Mouse (Mus musculus) hindbrain, embryonic 12.5 days (tissue): ENCODE measurements around the gene Olfr214. TPM values are rescaled to one million over a fixed set of nuclear protein-coding genes. Genes with fewer than 3 reads are reported as not detected.
"Not testable (repeated sequence)": the region's sequence is repeated elsewhere in the genome, so short reads cannot be mapped to it uniquely, and the experiment has no call there.

Experiments used
- ATAC-seq: fragments of 200-750 bp; cut with Nextera tagmentation; 2 replicates; pipeline ENCODE4 v1.8.0; 2017; ENCODE audit warnings: moderate TSS enrichment; ENCODE audit not compliant: low FRiP score
- H3K27ac ChIP-seq: fragments of 300-500 bp; sonication (generic); 2 replicates; pipeline ENCODE4 v1.5.1; 2016; ENCODE audit warnings: mild to moderate bottlenecking
- H3K27me3 ChIP-seq: fragments of 300-500 bp; sonication (generic); 2 replicates; pipeline ENCODE4 v1.6.1; 2016; ENCODE audit warnings: mild to moderate bottlenecking
- H3K36me3 ChIP-seq: fragments of 300-500 bp; sonication (generic); 2 replicates; pipeline ENCODE4 v1.6.1; 2016; ENCODE audit warnings: mild to moderate bottlenecking
- H3K4me1 ChIP-seq: fragments of 300-500 bp; sonication (generic); 2 replicates; pipeline ENCODE4 v1.6.1; 2016
- H3K4me2 ChIP-seq: fragments of 300-500 bp; sonication (generic); replicated peaks from 2 replicates; pipeline ENCODE4 v1.6.1; 2016; ENCODE audit warnings: mild to moderate bottlenecking
- H3K4me3 ChIP-seq: fragments of 300-500 bp; sonication (generic); 2 replicates; pipeline ENCODE4 v1.5.1; 2016; ENCODE audit warnings: mild to moderate bottlenecking
- H3K9ac ChIP-seq: fragments of 300-500 bp; sonication (generic); 2 replicates; pipeline ENCODE4 v1.6.1; 2016; ENCODE audit warnings: mild to moderate bottlenecking, moderate library complexity
- H3K9me3 ChIP-seq: fragments of 300-500 bp; sonication (generic); replicated peaks from 2 replicates; pipeline ENCODE4 v1.6.1; 2016; ENCODE audit warnings: mild to moderate bottlenecking
- WGBS: fragments of 180-500 bp; shearing (Covaris S2); methylation state at CpG from one replicate; pipeline ENCODE4 v1.1.7; 2016; 5-methylcytosine and 5-hydroxymethylcytosine counted together
- polyA plus RNA-seq: library from polyadenylated mRNA; unstranded; fragments of >200 nt; fragmentation: Nextera tagmentation; extraction: Ambion mirVana; gene quantifications from 2 replicates; pipeline ENCODE4 v1.2.1, GENCODE M21; 2016

Gene Olfr214
- not detected in 2 replicates for polyA plus RNA-seq

- H3K4me3 ChIP-seq: no peak within 1 kb of the TSS
- no peaks in the 10 kb centered on the region for H3K27me3 ChIP-seq
- H3K9me3 ChIP-seq: no peaks in the 10 kb centered on the region
- no peak within 1 kb of the TSS for H3K27ac ChIP-seq
- ATAC-seq: no peak
- H3K4me2 ChIP-seq: no peak within 1 kb of the TSS
- no peak within 1 kb of the TSS for H3K9ac ChIP-seq
- WGBS: 85% methylated on average over 1 of the region's 1 CpGs
- H3K36me3 ChIP-seq: no peaks in the 10 kb centered on the region
- H3K4me1 ChIP-seq: no peaks in the 10 kb centered on the region
Observed at GRCm38 (mm10) chr6:116553935-116554334, at the start of gene Olfr214. Olfr214 (plus strand) TSS chr6:116554235.

- H3K27ac ChIP-seq, ATAC-seq, H3K4me3 ChIP-seq, H3K9ac ChIP-seq, H3K36me3 ChIP-seq, H3K27me3 ChIP-seq, H3K4me2 ChIP-seq, H3K4me1 ChIP-seq: not testable (repeated sequence)
- 91% methylated on average over 20 of the region's 20 CpGs for WGBS
- peaks cover 23% of the 10 kb centered on the region for H3K9me3 ChIP-seq
Observed at GRCm38 (mm10) chr6:116506302-116507003, 47.6 kb upstream of the Olfr214 start, which contains the start of gene Olfr212. Olfr212 (plus strand) TSS chr6:116506516.

GRCm38 (mm10) chr6:116514832-116515231, 39.2 kb upstream of the Olfr214 start:
- Histone ChIP-seq H3K27ac (no peak overlapping the region), H3K4me2 (no peak overlapping the region), H3K9ac (no peak overlapping the region), H3K36me3 (no peaks in the 10 kb centered on the region), H3K4me1 (no peaks in the 10 kb centered on the region), H3K4me3 (no peak overlapping the region), H3K27me3 (no peaks in the 10 kb centered on the region), H3K9me3 (no peaks in the 10 kb centered on the region)
- no peak for ATAC-seq

GRCm38 (mm10) chr6:116538156-116538555, 15.9 kb upstream of the Olfr214 start, which contains the start of gene Olfr213:
Olfr213 (plus strand) TSS chr6:116538456.
- Histone ChIP-seq H3K4me1 (no peaks in the 10 kb centered on the region), H3K9me3 (no peaks in the 10 kb centered on the region), H3K9ac (no peak within 1 kb of the TSS), H3K4me3 (no peak within 1 kb of the TSS), H3K36me3 (no peaks in the 10 kb centered on the region), H3K4me2 (no peak within 1 kb of the TSS), H3K27ac (no peak within 1 kb of the TSS), H3K27me3 (no peaks in the 10 kb centered on the region)
- WGBS: 85% methylated on average over 1 of the region's 1 CpGs
- no peak for ATAC-seq

GRCm38 (mm10) chr6:116542500-116542899, 11.5 kb upstream of the Olfr214 start:
- Histone ChIP-seq H3K4me1 (no peaks in the 10 kb centered on the region), H3K4me3 (no peak overlapping the region), H3K27me3 (no peaks in the 10 kb centered on the region), H3K9ac (no peak overlapping the region), H3K9me3 (no peaks in the 10 kb centered on the region), H3K4me2 (no peak overlapping the region), H3K36me3 (no peaks in the 10 kb centered on the region), H3K27ac (no peak overlapping the region)
- 93% methylated on average over 2 of the region's 2 CpGs for WGBS
- no peak for ATAC-seq

- not testable (repeated sequence) for H3K9me3 ChIP-seq, H3K27me3 ChIP-seq, ATAC-seq, H3K4me1 ChIP-seq, H3K4me2 ChIP-seq, H3K9ac ChIP-seq, H3K27ac ChIP-seq, H3K36me3 ChIP-seq, H3K4me3 ChIP-seq
- WGBS: 94% methylated on average over 11 of the region's 11 CpGs
Observed at GRCm38 (mm10) chr6:116550841-116551240, 3.2 kb upstream of the Olfr214 start, which contains the start of gene Gm5580. Gm5580 (plus strand) TSS chr6:116551141.

GRCm38 (mm10) chr6:116554952-116555351, 917 bp downstream of the Olfr214 start:
- Histone ChIP-seq H3K4me3 (no peak overlapping the region), H3K27ac (no peak overlapping the region), H3K4me2 (no peak overlapping the region), H3K27me3 (no peaks in the 10 kb centered on the region), H3K9ac (no peak overlapping the region), H3K4me1 (no peaks in the 10 kb centered on the region), H3K36me3 (no peaks in the 10 kb centered on the region), H3K9me3 (no peaks in the 10 kb centered on the region)
- 79% methylated on average over 3 of the region's 3 CpGs for WGBS
- no peak for ATAC-seq

- no peak for ATAC-seq
- Histone ChIP-seq H3K4me1 (no peaks in the 10 kb centered on the region), H3K9ac (no peak overlapping the region), H3K27ac (no peak overlapping the region), H3K27me3 (no peaks in the 10 kb centered on the region), H3K36me3 (no peaks in the 10 kb centered on the region), H3K4me2 (no peak overlapping the region), H3K4me3 (no peak overlapping the region), H3K9me3 (no peaks in the 10 kb centered on the region)
- 20% methylated on average over 3 of the region's 3 CpGs for WGBS
Observed at GRCm38 (mm10) chr6:116569834-116570233, 15.8 kb downstream of the Olfr214 start.

GRCm38 (mm10) chr6:116584095-116584494, 30.1 kb downstream of the Olfr214 start, which contains the start of gene Olfr215:
Olfr215 (minus strand) TSS chr6:116584195.
- WGBS: 75% methylated on average over 4 of the region's 4 CpGs
- H3K36me3 ChIP-seq: no peaks in the 10 kb centered on the region
- H3K4me1 ChIP-seq: no peaks in the 10 kb centered on the region
- no peak within 1 kb of the TSS for H3K4me2 ChIP-seq
- H3K9me3 ChIP-seq: no peaks in the 10 kb centered on the region
- no peak for ATAC-seq
- H3K9ac ChIP-seq: no peak within 1 kb of the TSS
- no peaks in the 10 kb centered on the region for H3K27me3 ChIP-seq
- H3K27ac ChIP-seq: no peak within 1 kb of the TSS
- no peak within 1 kb of the TSS for H3K4me3 ChIP-seq

- not testable (repeated sequence) for H3K27me3 ChIP-seq, ATAC-seq, H3K27ac ChIP-seq, H3K4me1 ChIP-seq, H3K9ac ChIP-seq, H3K36me3 ChIP-seq, H3K9me3 ChIP-seq, H3K4me2 ChIP-seq, H3K4me3 ChIP-seq
Observed at GRCm38 (mm10) chr6:116600969-116601368, 46.9 kb downstream of the Olfr214 start.

- WGBS: 36% methylated on average over 4 of the region's 4 CpGs
- Histone ChIP-seq H3K4me3 (no peak overlapping the region), H3K36me3 (no peaks in the 10 kb centered on the region), H3K27ac (no peak overlapping the region), H3K4me1 (no peaks in the 10 kb centered on the region), H3K27me3 (no peaks in the 10 kb centered on the region), H3K9me3 (no peaks in the 10 kb centered on the region), H3K9ac (no peak overlapping the region), H3K4me2 (no peak overlapping the region)
- ATAC-seq: no peak
Observed at GRCm38 (mm10) chr6:116607230-116607629, 53.2 kb downstream of the Olfr214 start.
